Mouse (Mus musculus) cerebellum, adult 2 months (tissue): ENCODE results near the gene Gm10142. TPM values are rescaled to one million over a fixed set of nuclear protein-coding genes. Genes with fewer than 3 reads are reported as not detected.

Experiments
- DNase-seq, 2 experiments: peaks; one replicate each; pipeline ENCODE4 v3.0.0; 2021
- H3K27ac ChIP-seq: fragments of 200-500 bp; 2 replicates; pipeline ENCODE4 v1.5.1; 2012; ENCODE audit warnings: low read length, control low read depth, inconsistent platforms; ENCODE audit not compliant: insufficient read depth
- H3K27me3 ChIP-seq: fragments of 200-500 bp; 2 replicates; pipeline ENCODE4 v1.6.1; 2012; ENCODE audit warnings: inconsistent platforms, mild to moderate bottlenecking, low read length, moderate library complexity; ENCODE audit not compliant: control insufficient read depth, insufficient read depth
- H3K4me1 ChIP-seq: fragments of 200-500 bp; 2 replicates; pipeline ENCODE4 v1.6.1; 2011; ENCODE audit warnings: low read length; ENCODE audit not compliant: control insufficient read depth, insufficient read depth
- H3K4me3 ChIP-seq: fragments of 200-500 bp; replicated peaks from 2 replicates; pipeline ENCODE3; 2011; ENCODE audit warnings: mild to moderate bottlenecking, low read depth, low read length, control low read depth; ENCODE audit not compliant: insufficient read depth
- CTCF ChIP-seq: fragments of 200-500 bp; IDR thresholded peaks from 2 replicates; pipeline ENCODE4 v1.5.1; 2011; ENCODE audit warnings: low read depth, mild to moderate bottlenecking, control low read depth, low read length, moderate library complexity, borderline replicate concordance; ENCODE audit not compliant: insufficient read depth
- POLR2A ChIP-seq: fragments of 200-500 bp; IDR thresholded peaks from 2 replicates; pipeline ENCODE4 v1.6.1; 2011; ENCODE audit warnings: low read length, control low read depth, borderline replicate concordance; ENCODE audit not compliant: insufficient read depth
- WGBS: fragments of 180-500 bp; shearing (Covaris S2); methylation state at CpG from one replicate; pipeline ENCODE4 v1.1.7; 2018; 5-methylcytosine and 5-hydroxymethylcytosine counted together
- polyA plus RNA-seq: library from polyadenylated mRNA; depleted of rRNA; stranded (reverse); fragments of >200 nt; gene quantifications from 2 replicates; pipeline ENCODE4 v1.2.3, GENCODE M21; 2012; rRNA removed

Gm10142 gene
- not detected in 2 replicates for polyA plus RNA-seq

- 77% methylated on average over 1 of the region's 1 CpGs for WGBS
- H3K27me3 ChIP-seq: no peaks in the 10 kb centered on the region
- no peaks in the 10 kb centered on the region for H3K4me1 ChIP-seq
- DNase-seq: no peak
- H3K27ac ChIP-seq: no peak within 1 kb of the TSS
- H3K4me3 ChIP-seq: no peak within 1 kb of the TSS
- TF ChIP-seq POLR2A (no peak), CTCF (no peak)
Observed at GRCm38 (mm10) chr10:77715507-77715906, at the start of gene Gm10142. TSS of gene Gm10142 (plus strand) at chr10:77715807.

GRCm38 (mm10) chr10:77666342-77666741, 49.3 kb upstream of the Gm10142 start:
- Histone ChIP-seq H3K4me3 (no peak overlapping the region), H3K4me1 (peaks cover 3% of the 10 kb centered on the region), H3K27me3 (no peaks in the 10 kb centered on the region), H3K27ac (no peak overlapping the region)
- 12% methylated on average over 8 of the region's 8 CpGs for WGBS
- TF ChIP-seq POLR2A: no peak
- no peak for TF ChIP-seq CTCF
- no peak for DNase-seq

- H3K4me1 ChIP-seq: peaks cover 3% of the 10 kb centered on the region
- DNase-seq: no peak
- no peaks in the 10 kb centered on the region for H3K27me3 ChIP-seq
- H3K4me3 ChIP-seq: no peak overlapping the region
- H3K27ac ChIP-seq: no peak overlapping the region
- WGBS: 50% methylated on average over 4 of the region's 4 CpGs
- no peak for TF ChIP-seq CTCF
- TF ChIP-seq POLR2A: no peak
Observed at GRCm38 (mm10) chr10:77667402-77667801, 48.2 kb upstream of the Gm10142 start.

GRCm38 (mm10) chr10:77670710-77671109, 44.9 kb upstream of the Gm10142 start:
- TF ChIP-seq CTCF: no peak
- no peak for TF ChIP-seq POLR2A
- WGBS: 70% methylated on average over 4 of the region's 4 CpGs

GRCm38 (mm10) chr10:77671519-77671918, 44.1 kb upstream of the Gm10142 start:
- DNase-seq: no peak
- no peak overlapping the region for H3K4me3 ChIP-seq
- H3K27me3 ChIP-seq: no peaks in the 10 kb centered on the region
- H3K27ac ChIP-seq: no peak overlapping the region
- 94% methylated on average over 4 of the region's 4 CpGs for WGBS
- TF ChIP-seq CTCF (no peak), POLR2A (no peak)
- no peaks in the 10 kb centered on the region for H3K4me1 ChIP-seq

More at GRCm38 (mm10) chr10:77670710-77671109, 44.9 kb upstream of the Gm10142 start:
- Histone ChIP-seq H3K27me3 (no peaks in the 10 kb centered on the region), H3K4me3 (no peak overlapping the region), H3K4me1 (peaks cover 3% of the 10 kb centered on the region), H3K27ac (no peak overlapping the region)
- DNase-seq: no peak

- no peaks in the 10 kb centered on the region; the same call in 1 of the 2 replicates for H3K27me3 ChIP-seq
- H3K4me3 ChIP-seq: no peak overlapping the region
- 59% methylated on average over 13 of the region's 13 CpGs for WGBS
- H3K27ac ChIP-seq: no peak overlapping the region
- DNase-seq: no peak
- TF ChIP-seq CTCF (no peak), POLR2A (no peak)
- no peaks in the 10 kb centered on the region for H3K4me1 ChIP-seq
Observed at GRCm38 (mm10) chr10:77673765-77674164, 41.8 kb upstream of the Gm10142 start.

GRCm38 (mm10) chr10:77677562-77677961, 38.0 kb upstream of the Gm10142 start:
- no peak overlapping the region for H3K4me3 ChIP-seq
- no peak overlapping the region for H3K27ac ChIP-seq
- TF ChIP-seq CTCF (no peak), POLR2A (no peak)
- no peaks in the 10 kb centered on the region; the same call in 1 of the 2 replicates for H3K27me3 ChIP-seq
- under 1% methylated on average over 35 of the region's 35 CpGs for WGBS
- no peak for DNase-seq
- no peaks in the 10 kb centered on the region for H3K4me1 ChIP-seq

GRCm38 (mm10) chr10:77682994-77683393, 32.6 kb upstream of the Gm10142 start:
- Histone ChIP-seq H3K4me1 (no peaks in the 10 kb centered on the region), H3K4me3 (no peak overlapping the region), H3K27me3 (peaks cover 2% of the 10 kb centered on the region; the same call in 1 of the 2 replicates), H3K27ac (no peak overlapping the region)
- 78% methylated on average over 7 of the region's 7 CpGs for WGBS
- DNase-seq: no peak
- TF ChIP-seq CTCF (no peak), POLR2A (no peak)

GRCm38 (mm10) chr10:77684181-77684580, 31.4 kb upstream of the Gm10142 start:
- WGBS: 45% methylated on average over 8 of the region's 8 CpGs
- no peak for TF ChIP-seq POLR2A
- no peak for TF ChIP-seq CTCF
- DNase-seq: no peak
- 0 out of 2 replicates have a peak, but pooled peaks cover 2% of the 10 kb centered on the region for H3K27me3 ChIP-seq
- no peak overlapping the region for H3K27ac ChIP-seq
- no peaks in the 10 kb centered on the region for H3K4me1 ChIP-seq
- no peak overlapping the region for H3K4me3 ChIP-seq
